Mouse (Mus musculus): Measurements from ENCODE around the gene Eif5a.

DNA sequence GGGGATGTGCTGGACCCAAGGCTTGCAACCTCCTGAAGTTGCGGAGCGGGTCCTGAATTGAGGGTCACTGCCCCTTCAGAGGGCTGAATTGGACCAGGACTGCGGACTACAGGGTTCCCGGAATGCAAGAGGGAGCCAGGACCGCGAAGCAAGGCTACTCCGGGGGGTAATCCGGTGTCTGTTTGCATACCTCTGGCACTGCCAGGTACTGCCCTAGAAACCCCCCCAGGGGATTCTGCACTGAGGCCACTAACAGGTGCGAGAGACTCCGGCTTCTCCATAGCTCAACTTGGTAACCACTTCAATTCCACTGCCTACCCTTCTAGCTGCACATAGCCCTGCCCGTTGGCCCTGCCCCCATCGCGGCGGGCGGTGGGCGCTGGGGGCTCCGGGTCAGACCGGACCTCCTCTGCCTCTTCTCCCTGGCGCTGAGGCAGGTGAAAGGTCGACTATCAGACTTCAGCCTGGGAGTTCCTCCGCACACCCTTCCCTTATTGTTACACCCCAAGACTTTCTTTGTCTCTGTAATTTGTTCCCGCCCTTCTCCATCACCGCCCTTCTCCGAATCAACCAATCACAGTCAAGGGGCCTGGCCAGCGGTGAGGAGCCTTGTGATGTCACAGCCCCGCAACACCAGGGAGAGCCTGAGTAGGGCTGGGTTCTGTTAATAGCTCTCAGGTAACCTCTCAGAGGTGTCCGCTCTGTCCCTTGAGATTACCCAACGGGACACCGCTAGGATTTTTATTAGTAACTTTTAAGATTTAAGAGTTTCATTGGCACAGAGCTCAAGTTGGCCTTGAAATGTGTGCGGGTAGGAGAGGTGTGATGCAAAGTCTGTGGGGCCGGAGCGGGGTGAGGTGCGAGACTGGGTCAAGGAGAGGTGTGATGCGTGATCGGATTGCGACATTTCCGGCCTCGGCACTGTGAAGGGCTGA is 21.0 kb downstream of the Eif5a start, which contains the start of the genes 2810408A11Rik and Neurl4:
- TF ChIP-seq CTCF (conservative IDR thresholded peaks at IDR 0.05; ENCODE audit: low read length) (no peak), NANOG (IDR thresholded peaks at IDR 0.05; ENCODE audit: borderline replicate concordance, low read length) (no peak), POU5F1 (IDR thresholded peaks at IDR 0.05; ENCODE audit: borderline replicate concordance, low read length) (no peak)
